Mouse (Mus musculus): ENCODE measurements around the gene Dppa3. TPM values are rescaled to one million over a fixed set of nuclear protein-coding genes. Genes with fewer than 3 reads are reported as not detected.
"Not testable (repeated sequence)": the region's sequence is repeated elsewhere in the genome, so short reads cannot be mapped to it uniquely, and the experiment has no call there.

Dppa3 gene
- total RNA-seq, 2 experiments from 2014 or later: not detected

DNA sequence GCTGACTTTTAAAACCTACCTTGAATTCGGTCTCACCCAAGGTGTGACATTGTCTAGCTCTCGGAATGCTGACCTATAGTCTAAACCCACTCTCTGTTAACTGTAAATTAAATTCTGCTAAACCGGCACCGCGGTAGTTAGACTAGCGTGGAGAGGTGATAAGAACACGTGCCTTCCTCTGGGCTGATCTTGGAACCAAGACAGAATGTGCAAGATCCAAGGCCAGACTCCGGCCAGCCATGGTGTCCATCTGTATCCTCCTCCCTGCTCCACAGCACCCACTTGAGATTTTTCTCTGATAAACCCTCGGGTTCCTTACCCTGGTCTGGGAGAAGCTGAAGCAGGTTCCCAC lies 16.9 kb upstream of the Dppa3 start:
- no peak for DNase-seq (ENCODE audit: extremely low spot score in 1 of 2, low spot score in 1 of 2)

DNA sequence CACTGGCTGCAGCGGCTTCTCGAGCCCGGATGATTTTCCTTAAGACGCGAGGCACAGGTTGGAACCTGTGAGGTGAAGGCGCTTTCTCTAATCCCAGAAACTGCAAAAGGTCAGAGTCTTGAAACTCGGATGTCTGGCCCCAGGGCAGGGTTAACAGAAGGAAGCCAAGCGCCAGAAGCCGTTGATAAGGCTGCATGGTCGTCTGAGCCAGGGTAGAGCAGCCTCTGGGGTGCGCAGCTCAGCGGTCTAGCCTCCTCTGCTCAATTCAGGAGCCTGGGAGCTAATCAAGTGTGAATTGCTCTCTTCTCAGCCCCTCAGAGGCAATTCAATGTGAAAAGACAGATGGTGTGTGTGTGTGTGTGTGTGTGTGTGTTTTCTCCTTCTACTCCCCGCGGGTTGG lies 16.4 kb upstream of the Dppa3 start, which contains the start of gene Gdf3:
TSS of gene Gdf3 (minus strand) at position 317 of the 400 bp plus-strand sequence.
- no peak for DNase-seq (ENCODE audit: extremely low spot score in 1 of 2, low spot score in 1 of 2)

DNA sequence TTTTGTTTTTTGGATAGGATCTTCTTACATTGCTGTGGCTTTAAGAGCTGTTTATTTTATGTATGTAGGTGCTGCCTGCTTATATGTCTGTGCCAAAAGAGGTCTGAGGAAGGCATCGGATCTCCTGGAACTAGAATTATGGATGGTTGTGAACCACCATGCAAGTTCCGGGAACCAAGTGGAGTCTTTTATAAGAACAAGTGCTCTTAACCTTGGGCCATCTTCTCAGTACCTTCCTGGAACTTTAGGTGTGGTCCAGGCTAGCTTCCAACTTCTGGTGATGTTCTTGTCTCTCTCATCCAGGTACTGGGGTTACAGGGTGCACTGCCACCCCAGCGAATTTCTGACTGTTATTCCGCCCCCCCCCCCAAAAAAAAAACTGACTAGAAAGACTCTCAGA lies 13.8 kb upstream of the Dppa3 start:
- DNase-seq (ENCODE audit: extremely low spot score in 1 of 2, low spot score in 1 of 2): no peak

DNA sequence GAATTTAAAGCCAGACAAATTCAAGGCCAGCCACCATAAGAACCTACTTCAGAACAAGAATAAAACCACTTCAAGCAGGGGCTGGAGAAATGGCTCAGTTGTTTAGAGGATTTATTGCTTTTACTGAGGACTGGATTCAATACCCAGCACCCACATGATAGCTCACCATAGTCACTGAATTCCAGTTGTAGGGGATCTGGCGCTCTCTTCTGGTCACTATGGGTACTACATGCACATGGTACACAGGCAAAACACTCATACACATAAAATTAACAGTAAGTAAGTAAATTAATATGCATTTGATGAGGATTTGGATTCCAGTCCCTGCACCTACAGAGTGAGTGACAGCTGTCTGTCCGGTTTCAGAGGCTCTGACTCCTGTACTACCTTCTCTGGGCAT lies 12.2 kb upstream of the Dppa3 start:
- peak in 1 of 2 experiments; percentile 16 for DNase-seq (ENCODE audit: extremely low spot score in 1 of 2, low spot score in 1 of 2)

DNA sequence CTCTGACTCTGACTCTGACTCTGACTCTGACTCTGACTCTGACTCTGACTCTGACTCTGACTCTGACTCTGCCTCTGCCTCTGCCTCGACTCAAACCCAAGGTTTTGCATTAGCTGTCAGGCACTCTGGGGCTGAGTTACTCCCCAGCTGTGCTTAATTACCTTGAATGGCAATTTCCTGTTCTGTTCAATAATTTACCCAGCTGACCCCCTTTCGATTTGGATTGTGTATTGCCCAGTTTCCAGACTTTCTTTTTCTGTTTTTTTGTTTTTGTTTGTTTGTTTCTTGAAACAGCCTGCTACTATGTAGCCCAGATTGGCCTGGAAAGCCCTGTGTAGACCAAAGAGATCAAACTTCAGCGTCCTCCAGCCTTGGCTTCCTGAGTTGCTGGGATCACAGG lies 10.2 kb upstream of the Dppa3 start:
- DNase-seq (ENCODE audit: extremely low spot score in 1 of 2, low spot score in 1 of 2): no peak

DNA sequence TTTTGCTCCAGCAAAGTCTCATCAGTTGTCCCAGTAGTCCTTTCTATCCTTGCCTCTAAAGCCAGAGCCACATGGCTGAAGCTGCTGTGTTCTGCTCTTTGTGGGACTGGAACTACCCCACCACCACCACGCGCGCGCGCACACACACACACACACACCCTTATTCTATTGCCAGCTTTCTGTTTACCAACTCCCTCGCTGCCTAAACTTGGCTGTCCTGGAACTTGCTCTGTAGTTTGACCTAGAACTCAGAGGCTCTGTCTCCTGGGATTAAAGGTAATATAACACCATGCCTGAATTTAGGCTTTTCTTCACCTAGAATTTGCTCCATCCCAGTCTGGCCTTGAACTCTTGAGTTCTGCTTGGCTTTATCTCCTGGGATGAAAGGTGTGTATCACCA lies 5.1 kb upstream of the Dppa3 start:
- no peak for DNase-seq (ENCODE audit: extremely low spot score in 1 of 2, low spot score in 1 of 2)

DNA sequence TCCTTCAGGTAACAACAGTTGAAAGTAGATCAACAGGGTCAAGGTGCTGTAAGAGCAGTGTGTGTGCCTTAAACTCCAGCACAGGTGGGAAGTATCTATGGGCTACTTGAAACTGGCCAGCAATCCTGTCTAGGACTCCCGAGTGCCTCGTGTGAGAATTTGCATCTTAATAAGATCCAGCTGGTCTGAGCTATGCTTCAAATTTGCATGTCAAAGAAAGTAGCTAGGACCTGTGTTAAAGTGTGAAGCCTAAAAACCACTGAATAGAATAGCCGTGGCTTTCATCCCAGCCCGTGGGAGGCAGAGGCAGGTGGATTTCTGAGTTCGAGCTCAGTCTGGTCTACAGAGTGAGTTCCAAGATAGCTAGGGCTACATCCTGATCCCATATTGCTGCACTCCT lies 1.7 kb upstream of the Dppa3 start:
- no peak for DNase-seq (ENCODE audit: extremely low spot score in 1 of 2, low spot score in 1 of 2)

DNA sequence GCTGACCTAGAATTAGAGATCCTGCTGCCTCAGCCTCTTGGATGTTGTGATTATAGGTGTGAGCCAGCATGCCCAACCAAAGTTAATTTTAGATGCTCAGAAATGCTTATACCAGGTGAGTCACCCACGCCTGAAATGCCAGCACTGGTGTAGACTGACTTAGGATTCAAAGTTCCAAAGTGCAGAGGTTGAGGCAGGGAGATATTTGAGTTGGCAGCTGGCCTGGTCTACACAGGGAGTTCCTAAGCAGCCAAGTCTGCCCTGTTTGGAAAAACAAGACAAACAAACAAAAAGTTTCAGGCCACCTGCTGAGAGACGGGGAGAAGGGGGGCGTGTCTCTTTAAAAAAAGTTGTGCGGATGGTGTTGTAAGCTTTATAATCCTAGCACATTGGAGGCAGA lies 1.1 kb upstream of the Dppa3 start:
- no peak for DNase-seq (ENCODE audit: extremely low spot score in 1 of 2, low spot score in 1 of 2)

DNA sequence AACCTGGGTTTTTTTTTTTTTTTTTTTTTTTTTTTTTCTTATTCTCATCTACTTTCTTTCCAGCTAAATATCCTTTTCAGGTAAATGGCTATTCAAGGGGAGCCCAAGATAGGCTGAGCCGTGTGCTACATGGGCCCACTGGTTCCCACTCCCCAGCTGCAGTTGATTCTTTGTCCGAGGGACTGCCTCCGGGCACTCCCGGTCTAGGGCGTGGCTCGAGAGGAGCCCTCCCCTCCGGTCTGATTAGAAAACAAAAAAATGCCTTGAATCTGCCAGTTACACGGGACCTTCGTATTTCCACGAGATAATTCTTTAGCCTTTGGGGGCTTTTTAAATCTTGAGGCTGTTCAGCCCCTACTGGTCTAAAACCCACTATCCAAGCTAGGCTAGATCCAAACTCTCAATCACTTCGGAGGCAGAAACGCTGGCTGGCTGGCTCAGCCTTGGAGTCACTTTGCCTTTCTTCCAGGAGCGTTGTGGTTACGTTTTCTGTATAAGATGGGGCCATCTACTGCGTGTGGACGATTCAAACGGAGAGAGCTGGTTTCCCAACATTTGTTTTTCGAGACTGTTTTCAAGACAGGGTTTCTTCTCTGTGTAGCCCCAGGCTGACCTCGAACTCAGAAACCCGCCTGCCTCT lies 1.4 kb downstream of the Dppa3 start:
- DNase-seq (ENCODE audit: extremely low spot score in 1 of 2, low spot score in 1 of 2): no peak

DNA sequence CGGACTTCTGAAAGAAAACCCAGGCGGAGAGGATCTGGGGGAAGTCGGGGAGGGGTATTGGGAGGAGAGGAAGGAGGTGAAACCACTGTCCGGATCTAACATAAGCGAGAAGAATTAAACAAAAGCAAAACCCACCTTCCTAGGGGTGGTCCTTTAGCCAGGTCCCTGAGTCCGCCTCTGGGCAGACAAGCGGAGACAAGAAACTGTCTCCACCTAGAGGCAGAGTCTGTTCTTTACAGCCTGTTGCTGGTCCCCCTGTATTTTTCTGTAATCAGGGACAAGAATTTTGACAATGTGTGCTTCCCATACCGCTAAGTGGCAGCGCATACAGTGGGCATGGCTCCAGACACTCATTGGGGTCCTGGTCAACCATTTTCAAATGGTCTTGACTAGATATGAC lies 7.2 kb downstream of the Dppa3 start:
- no peak for DNase-seq (ENCODE audit: extremely low spot score in 1 of 2, low spot score in 1 of 2)

DNA sequence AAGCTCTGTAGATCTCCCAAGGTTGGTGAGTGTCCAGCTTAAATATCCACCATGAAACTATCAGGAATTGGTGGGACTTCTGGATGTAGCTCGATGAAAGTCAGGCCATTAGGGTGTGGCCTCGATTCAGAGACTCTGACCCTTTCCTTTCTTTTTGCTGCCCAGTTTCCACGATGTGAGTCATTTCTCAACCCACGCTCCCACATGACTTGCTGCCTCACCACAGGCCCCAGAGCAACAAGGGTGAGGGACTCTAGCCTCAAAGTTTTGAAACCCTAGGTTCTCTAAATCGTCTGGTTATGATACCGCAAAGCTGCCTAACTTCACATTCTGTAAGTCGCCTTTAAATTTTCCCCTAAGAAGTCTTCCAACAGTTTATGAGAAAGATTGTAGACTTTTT lies 9.1 kb downstream of the Dppa3 start:
- no peak for DNase-seq (ENCODE audit: extremely low spot score in 1 of 2, low spot score in 1 of 2)

DNA sequence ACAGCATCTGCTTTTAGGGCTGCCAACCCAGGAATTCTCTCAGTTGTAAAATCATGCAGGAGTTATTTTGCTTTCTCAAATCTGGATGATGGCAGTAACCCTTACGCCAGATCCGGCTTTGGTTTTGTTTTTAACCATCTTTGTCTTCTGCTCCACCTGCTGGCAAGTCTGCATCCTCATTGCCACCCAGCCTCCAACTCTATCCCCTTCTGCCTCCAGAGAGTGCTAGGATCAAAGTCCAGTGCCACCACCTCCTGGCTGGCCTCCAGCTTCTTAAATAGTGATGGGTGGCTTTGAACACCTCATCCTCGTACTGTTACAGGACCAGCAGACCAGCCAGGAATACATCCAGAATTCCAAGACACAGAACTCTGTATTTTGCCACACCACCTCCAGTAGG lies 10.5 kb downstream of the Dppa3 start:
- DNase-seq (ENCODE audit: extremely low spot score in 1 of 2, low spot score in 1 of 2): no peak

DNA sequence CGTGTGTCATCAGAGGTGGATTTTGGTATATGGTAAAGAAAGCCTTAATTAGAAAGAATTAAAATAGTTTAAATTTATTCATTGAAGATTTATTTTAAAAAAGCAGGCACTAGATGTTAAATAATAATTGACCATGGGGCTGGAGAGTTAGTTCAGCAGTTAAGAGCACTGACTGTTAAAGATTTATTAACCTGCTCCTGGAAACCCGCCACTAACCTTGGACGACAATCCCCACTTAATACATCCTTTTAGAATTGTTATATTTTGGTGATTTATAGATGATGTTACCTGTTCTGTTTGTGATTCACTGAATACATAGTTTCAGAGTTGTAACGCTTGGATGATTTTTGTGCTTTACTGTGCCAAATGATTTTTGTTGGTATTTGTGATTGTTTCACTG lies 11.4 kb downstream of the Dppa3 start:
- not testable (repeated sequence) for DNase-seq (ENCODE audit: extremely low spot score in 1 of 2, low spot score in 1 of 2)

DNA sequence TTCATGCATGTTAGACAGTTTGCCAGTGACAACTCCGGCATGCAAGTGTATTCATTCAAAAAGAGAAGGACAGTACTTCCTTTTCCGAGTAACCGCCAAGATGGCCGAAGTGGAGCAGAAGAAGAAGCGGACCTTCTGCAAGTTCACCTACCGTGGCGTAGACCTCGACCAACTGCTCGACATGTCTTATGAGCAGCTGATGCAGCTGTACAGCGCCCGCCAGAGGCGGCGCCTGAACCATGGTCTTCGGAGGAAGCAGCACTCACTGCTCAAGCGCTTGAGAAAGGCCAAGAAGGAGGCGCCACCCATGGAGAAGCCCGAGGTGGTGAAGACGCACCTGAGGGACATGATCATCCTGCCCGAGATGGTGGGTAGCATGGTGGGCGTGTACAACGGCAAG lies 18.0 kb downstream of the Dppa3 start:
- not testable (repeated sequence) for DNase-seq (ENCODE audit: extremely low spot score in 1 of 2, low spot score in 1 of 2)

DNA sequence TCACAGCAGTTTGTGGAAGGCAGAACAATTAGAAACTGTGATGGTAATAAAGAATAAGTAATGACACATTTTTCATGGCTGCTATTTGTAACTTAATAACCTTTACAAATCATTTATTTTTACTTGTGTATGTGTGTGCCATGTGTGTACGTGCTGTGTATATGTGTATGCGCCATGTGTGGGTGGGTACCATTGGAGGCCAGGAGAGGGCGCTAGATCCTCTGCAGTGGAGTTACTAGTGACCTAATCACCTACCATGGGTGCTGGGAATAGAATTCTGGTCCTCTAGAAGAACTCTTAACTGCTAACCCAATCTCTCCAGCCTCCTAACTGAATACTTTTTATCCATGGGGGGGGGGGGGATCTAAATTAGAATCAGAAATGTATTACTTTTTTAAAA lies 23.7 kb downstream of the Dppa3 start:
- DNase-seq (ENCODE audit: extremely low spot score in 1 of 2, low spot score in 1 of 2): no peak

DNA sequence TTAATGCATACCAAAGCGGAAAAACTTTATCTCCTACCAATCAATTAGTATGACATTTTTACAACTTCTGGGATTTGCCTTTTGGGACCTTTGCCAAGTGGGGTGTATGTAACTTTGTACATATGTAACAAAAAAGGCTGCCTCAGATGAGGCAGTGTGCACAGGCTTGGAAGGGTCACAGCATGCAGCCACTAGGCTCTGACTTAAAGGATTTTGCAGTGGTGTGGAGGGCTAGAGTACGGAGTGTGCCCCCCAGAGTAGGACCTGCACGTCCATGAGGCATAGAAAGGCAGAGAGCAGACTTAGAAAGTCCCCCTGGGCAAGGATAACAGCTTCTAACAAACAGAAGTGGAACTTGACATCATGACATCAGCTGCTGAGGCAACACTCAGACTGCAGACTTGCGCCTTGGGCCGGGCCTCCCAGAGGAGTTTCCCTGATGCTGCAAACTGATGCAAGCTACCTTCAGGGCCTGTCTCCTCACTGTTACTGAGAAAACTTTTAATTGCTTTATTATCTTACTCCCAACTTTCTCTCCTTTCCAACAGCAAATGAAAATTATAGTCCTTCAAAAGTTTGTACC lies 24.3 kb downstream of the Dppa3 start:
- no peak for DNase-seq (ENCODE audit: extremely low spot score in 1 of 2, low spot score in 1 of 2)

DNA sequence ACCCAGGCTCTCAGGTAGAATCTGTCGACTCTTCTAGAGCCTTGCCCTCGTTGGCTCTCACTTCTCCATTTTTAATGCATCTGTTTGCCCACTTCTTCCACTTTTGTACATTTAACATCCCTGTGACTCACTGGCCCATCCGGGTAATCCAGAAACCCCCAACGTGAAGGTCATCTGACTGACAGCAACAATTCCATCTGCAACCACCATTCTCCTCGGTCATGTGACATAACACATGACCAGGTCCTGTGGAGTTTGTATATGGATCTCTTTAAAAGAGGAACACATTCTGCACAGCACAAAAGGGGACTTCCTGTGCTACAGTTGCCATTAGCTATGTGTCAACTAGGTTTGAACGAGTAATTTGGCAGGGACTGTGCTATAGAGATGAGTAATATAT lies 28.1 kb downstream of the Dppa3 start:
- no peak for DNase-seq (ENCODE audit: extremely low spot score in 1 of 2, low spot score in 1 of 2)

DNA sequence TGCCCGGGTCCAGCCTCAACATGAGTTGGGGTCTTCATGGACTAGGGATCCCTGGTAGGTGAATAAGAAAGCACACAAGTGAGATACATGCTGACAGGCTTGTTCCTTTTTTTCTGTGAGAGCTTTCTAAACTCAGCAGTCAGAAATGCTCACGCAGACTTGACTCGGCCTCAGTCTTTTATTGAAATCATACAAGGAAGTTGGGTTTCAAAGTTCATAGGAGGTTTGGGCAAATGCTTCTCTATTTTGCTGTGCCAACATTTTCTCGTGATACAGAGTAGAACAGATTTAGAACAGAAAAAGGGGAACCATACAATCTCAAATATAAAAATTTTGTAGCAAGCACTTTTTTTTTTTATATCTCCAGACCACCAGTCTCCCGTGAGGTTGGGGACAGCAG lies 31.4 kb downstream of the Dppa3 start:
- no peak for DNase-seq (ENCODE audit: extremely low spot score in 1 of 2, low spot score in 1 of 2)

DNA sequence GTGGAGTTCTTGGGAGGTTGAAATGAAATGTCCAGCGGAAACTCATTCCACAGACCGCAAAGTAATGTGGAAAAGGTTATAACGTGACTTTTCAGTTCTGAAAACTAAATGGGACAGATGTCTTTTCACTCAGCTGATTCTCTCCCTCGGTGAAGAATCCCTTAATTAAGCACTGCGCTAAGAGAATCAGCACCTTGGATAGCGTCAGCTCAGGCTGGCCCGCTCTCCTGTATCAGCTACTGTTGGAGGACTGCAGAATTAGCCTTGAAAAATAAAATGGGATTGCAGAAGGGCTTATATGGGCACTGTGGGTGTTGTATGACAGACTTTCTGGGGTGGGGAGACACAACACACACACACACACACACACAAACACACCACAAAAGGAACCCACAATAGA lies 33.4 kb downstream of the Dppa3 start:
- no peak for DNase-seq (ENCODE audit: extremely low spot score in 1 of 2, low spot score in 1 of 2)

DNA sequence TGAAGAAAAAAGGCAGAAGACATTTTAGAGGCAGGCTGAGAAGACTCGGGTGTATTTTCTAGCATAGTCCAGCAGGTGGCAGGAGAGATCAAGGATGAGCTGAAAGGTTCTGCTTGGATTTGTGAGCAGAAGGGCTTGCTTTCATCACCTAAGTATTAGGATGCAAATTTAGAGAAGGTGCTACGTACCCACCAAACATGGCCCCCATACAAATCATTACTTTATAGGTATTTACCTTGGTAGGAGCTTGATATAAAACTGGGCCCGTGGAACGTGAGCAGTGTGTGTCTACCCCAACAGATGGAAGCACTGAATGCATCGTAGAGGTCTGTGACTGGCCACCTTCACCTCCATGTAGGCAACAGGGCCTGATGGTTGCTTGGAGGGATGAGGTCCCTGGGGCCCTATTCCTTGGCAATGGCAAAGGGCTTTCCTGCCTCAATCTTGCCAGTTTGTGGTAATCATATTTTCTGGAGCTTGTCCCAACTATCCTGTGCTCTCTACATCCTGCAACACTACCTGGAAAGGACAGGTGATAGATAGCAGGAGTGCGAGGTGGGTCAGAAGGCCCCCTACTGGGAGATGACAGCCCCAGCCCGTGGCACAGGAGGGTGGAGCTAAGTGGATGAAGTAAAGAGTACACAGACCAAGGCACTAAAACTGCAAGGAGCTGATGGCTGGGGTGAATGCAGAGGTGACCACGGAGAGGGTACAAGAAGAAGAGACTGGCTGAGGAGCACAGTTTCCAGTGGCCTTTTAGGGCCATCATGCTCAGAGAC lies 34.6 kb downstream of the Dppa3 start:
- DNase-seq (ENCODE audit: extremely low spot score in 1 of 2, low spot score in 1 of 2): peak in 1 of 2 experiments; percentile 62

DNA sequence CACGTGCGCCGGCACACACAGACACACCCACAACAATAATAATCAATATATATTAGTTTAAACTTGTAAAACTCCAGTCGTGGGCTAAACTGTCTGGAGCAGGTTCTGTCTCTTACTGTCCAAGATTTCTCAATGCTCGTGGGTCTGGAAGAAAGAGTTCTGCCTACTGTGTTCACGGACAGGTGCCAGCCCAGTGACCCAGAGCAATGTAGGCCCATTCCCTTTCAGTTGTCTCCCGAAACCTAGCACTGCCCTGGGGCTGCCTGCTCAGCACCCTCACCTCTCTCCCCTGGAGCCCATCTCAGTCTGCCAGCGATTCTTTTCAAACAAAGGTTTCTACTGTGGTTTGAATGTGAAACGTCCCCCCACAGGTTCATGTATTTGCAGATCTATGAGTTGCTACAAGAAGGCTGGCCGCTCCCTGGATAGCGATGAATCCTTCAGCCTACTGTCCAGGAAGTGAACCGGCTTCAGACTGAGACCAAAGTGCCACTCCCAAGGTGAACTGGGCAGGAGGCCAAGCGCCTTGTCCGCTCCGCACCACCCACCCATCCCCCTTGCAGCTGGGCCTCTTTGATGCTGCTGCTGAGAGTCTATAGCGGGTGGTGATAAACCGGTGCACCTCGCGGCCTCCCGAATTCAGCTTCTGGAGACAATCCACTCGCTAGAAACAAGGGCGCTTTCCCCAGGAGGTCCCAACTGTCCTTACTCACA lies 36.5 kb downstream of the Dppa3 start:
- DNase-seq (ENCODE audit: extremely low spot score in 1 of 2, low spot score in 1 of 2): no peak
